Mouse (Mus musculus): ENCODE data around the gene Ncoa7.

DNA sequence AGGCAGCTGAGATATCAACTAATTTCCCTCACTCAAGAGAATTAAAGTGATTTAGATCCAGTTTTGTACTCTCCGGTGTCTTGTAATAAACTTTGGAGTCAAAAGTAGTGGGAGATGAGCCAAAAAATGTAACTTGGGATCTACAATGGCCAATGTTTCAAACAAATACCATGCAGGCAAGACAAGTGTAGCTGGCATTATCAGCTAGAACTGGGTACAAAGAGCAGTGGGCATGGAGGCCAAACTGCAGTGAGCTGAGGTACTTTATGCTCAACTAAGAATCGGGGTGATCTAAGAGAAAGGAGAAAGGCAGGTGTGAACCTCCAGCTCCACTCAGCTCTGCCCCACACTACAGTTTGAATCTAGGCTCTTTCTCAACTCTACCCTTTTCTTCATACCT, 28.7 kb downstream of the Ncoa7 start:
- TF ChIP-seq CTCF (IDR thresholded peaks at IDR 0.05; ENCODE audit: low read depth): no peak
- TF ChIP-seq EP300 (optimal IDR thresholded peaks at IDR 0.05): no peak
